Mouse (Mus musculus) limb, embryonic 14.5 days (tissue): Measurements from ENCODE around the gene Ptpre. TPM values are rescaled to one million over a fixed set of nuclear protein-coding genes. Genes with fewer than 3 reads are reported as not detected.
A peak's percentile ranks its signal among the peaks of the same experiment; 100 is the strongest.

Experiments
- ATAC-seq: fragments of 200-750 bp; cut with Nextera tagmentation; 2 replicates; pipeline ENCODE4 v1.8.0; 2017; ENCODE audit warnings: low read depth, moderate number of reproducible peaks, moderate TSS enrichment; ENCODE audit not compliant: low FRiP score
- DNase-seq: peaks from one replicate; pipeline ENCODE4 v3.0.0-alpha.2; 2015; ENCODE audit warnings: low spot score
- H3K27ac ChIP-seq: fragments of 300-500 bp; sonication (generic); replicated peaks from 2 replicates; pipeline ENCODE4 v1.5.1; 2014; ENCODE audit warnings: low read depth, mild to moderate bottlenecking, low read length, moderate library complexity, mixed read lengths
- H3K27me3 ChIP-seq: fragments of 300-500 bp; sonication (generic); 2 replicates; pipeline ENCODE4 v1.6.1; 2014; ENCODE audit warnings: low read length, mixed read lengths; ENCODE audit not compliant: control insufficient read depth, insufficient read depth
- H3K36me3 ChIP-seq: fragments of 300-500 bp; sonication (generic); 2 replicates; pipeline ENCODE4 v1.6.1; 2014; ENCODE audit warnings: mild to moderate bottlenecking, low read length, moderate library complexity, mixed read lengths; ENCODE audit not compliant: control insufficient read depth, insufficient read depth
- H3K4me1 ChIP-seq: fragments of 300-500 bp; sonication (generic); 2 replicates; pipeline ENCODE4 v1.6.1; 2014; ENCODE audit warnings: antibody characterized with exemption, low read length, mixed read lengths; ENCODE audit not compliant: control insufficient read depth, insufficient read depth
- H3K4me2 ChIP-seq: fragments of 300-500 bp; sonication (generic); replicated peaks from 2 replicates; pipeline ENCODE4 v1.6.1; 2014; ENCODE audit warnings: low read depth, mild to moderate bottlenecking, low read length, moderate library complexity; ENCODE audit not compliant: severe bottlenecking
- H3K4me3 ChIP-seq: fragments of 300-500 bp; sonication (generic); replicated peaks from 2 replicates; pipeline ENCODE4 v1.5.1; 2014; ENCODE audit warnings: low read length
- H3K9ac ChIP-seq: fragments of 300-500 bp; sonication (generic); 2 replicates; pipeline ENCODE4 v1.6.1; 2014; ENCODE audit warnings: mild to moderate bottlenecking, low read depth, low read length, moderate library complexity; ENCODE audit not compliant: severe bottlenecking
- H3K9me3 ChIP-seq: fragments of 300-500 bp; sonication (generic); 2 replicates; pipeline ENCODE4 v1.6.1; 2016; ENCODE audit warnings: low read length; ENCODE audit not compliant: control insufficient read depth
- POLR2A ChIP-seq: fragments of 200-500 bp; IDR thresholded peaks from 2 replicates; pipeline ENCODE4 v1.8.0; 2012; ENCODE audit warnings: inconsistent platforms, mild to moderate bottlenecking, moderate library complexity, borderline replicate concordance; ENCODE audit not compliant: insufficient read depth, insufficient read length; ENCODE audit errors: extremely low read depth
- WGBS: fragments of 180-500 bp; shearing (Covaris S2); extraction: QIAGEN DNeasy Blood & Tissue Kit; methylation state at CpG from one replicate; pipeline ENCODE4 v1.1.7; 2014; 5-methylcytosine and 5-hydroxymethylcytosine counted together
- polyA plus RNA-seq, 2 experiments: library from polyadenylated mRNA; depleted of rRNA in 1 of 2; stranded (reverse) in 1 of 2; unstranded in 1 of 2; fragments of >200 nt; fragmentation: Nextera tagmentation in 1 of 2; extraction: Ambion mirVana in 1 of 2; gene quantifications; 2 replicates each; pipeline versions ENCODE4 v1.2.1 to v1.2.3; 2012 to 2014

Gene Ptpre
- polyA plus RNA-seq, 2 experiments, result 3.0 to 3.6 TPM

- 80% methylated on average over 7 of the region's 7 CpGs for WGBS
- Histone ChIP-seq H3K27ac (no peak overlapping the region), H3K9ac (no peak overlapping the region), H3K4me2 (no peak overlapping the region), H3K4me1 (no peaks in the 10 kb centered on the region), H3K36me3 (no peaks in the 10 kb centered on the region), H3K4me3 (no peak overlapping the region), H3K27me3 (no peaks in the 10 kb centered on the region), H3K9me3 (0 out of 2 replicates have a peak, but pooled peaks cover 3% of the 10 kb centered on the region)
- ATAC-seq, result no peak
- TF ChIP-seq POLR2A, result no peak
- DNase-seq, result no peak
These were observed 91.1 kb downstream of the Ptpre start for GRCm38 (mm10) chr7:135628363-135628762.

GRCm38 (mm10) chr7:135629019-135629418, 91.7 kb downstream of the Ptpre start:
- WGBS, result 47% methylated on average over 9 of the region's 9 CpGs
- ATAC-seq (no peak), DNase-seq (no peak)

DNA sequence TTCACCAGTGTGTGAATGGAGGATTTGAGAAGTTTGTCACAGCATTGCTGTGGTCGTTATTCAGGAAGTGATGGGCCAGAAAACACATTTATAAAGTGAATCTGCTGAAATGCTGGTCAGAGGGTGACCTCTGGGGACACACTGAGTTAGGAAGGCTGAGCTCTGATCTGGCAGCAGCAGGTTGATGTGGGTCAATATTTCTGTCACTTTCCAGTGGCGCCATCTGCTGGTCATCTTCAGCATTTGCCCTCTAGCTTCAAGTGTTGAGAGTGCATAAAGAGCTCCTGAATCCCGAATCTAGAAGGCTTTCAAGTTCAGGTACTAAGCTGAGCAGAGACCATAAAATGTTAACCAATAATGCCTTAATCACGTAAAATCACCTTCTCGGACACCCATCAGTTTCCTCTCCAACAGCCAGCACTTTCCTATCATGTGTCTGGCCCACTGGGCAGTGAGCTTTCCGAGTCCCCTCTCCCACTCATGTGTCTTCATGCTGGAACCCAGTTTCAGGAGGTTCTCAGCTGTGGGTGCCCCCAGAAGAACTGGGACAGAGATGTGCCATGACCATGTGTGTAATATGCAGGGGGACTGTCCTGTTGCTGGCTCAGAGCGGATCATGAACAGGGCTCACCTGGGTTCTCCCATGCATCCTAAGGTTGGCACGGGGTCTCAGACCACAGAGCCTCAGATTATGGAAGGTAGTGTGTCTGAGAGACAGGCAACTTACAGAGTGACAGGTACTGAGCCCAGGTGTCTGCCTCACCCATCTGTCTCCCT, 94.7 kb downstream of the Ptpre start:
- Histone ChIP-seq H3K4me1 (no peaks in the 10 kb centered on the region), H3K9ac (no peak overlapping the region), H3K4me2 (no peak overlapping the region), H3K9me3 (no peaks in the 10 kb centered on the region), H3K36me3 (no peaks in the 10 kb centered on the region), H3K27ac (no peak overlapping the region), H3K4me3 (no peak overlapping the region), H3K27me3 (no peaks in the 10 kb centered on the region)
- DNase-seq, result peak; percentile 81
- no peak for ATAC-seq
- 51% methylated on average over 8 of the region's 8 CpGs for WGBS
- TF ChIP-seq POLR2A, result no peak

More at GRCm38 (mm10) chr7:135629019-135629418, 91.7 kb downstream of the Ptpre start:
- no peak for TF ChIP-seq POLR2A
- H3K9me3 ChIP-seq, result 0 out of 2 replicates have a peak, but pooled peaks cover 3% of the 10 kb centered on the region
- H3K9ac ChIP-seq, result no peak overlapping the region
- H3K36me3 ChIP-seq, result no peaks in the 10 kb centered on the region
- H3K27ac ChIP-seq, result no peak overlapping the region
- H3K4me2 ChIP-seq, result no peak overlapping the region
- no peaks in the 10 kb centered on the region for H3K27me3 ChIP-seq
- no peak overlapping the region for H3K4me3 ChIP-seq
- no peaks in the 10 kb centered on the region for H3K4me1 ChIP-seq

DNA sequence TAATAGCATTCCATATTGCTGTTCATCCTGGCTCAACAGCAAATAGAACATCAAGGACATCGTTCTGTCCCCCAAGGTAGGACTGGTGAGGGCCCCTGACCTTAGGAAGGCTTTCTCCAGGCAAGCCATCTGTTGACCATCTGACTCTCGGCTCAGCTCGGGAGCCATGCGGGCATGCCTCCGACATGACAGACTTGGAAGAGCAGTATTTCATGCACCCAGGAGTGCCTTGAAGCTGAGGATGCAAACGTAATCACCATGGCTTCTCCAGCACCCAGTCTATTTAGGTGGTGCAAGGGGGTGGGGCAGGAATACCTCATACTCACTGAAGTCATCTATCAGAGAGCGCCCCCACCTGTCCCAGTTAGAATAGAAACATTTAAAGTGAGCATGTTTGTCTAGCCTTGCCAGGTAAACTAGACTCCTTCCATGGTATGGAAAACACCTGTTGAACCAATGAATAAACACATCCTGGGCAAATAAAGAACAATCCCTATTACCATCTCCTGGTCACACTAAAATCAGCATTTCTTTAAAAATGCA, 95.5 kb downstream of the Ptpre start:
- no peak for ATAC-seq
- no peak overlapping the region for H3K27ac ChIP-seq
- no peak overlapping the region for H3K4me3 ChIP-seq
- 0 out of 2 replicates have a peak, but pooled peaks cover 3% of the 10 kb centered on the region for H3K4me1 ChIP-seq
- WGBS, result 52% methylated on average over 7 of the region's 7 CpGs
- DNase-seq, result no peak
- no peaks in the 10 kb centered on the region for H3K9me3 ChIP-seq
- no peak overlapping the region for H3K9ac ChIP-seq
- H3K4me2 ChIP-seq, result no peak overlapping the region
- H3K27me3 ChIP-seq, result no peaks in the 10 kb centered on the region
- no peaks in the 10 kb centered on the region for H3K36me3 ChIP-seq
- TF ChIP-seq POLR2A, result no peak

DNA sequence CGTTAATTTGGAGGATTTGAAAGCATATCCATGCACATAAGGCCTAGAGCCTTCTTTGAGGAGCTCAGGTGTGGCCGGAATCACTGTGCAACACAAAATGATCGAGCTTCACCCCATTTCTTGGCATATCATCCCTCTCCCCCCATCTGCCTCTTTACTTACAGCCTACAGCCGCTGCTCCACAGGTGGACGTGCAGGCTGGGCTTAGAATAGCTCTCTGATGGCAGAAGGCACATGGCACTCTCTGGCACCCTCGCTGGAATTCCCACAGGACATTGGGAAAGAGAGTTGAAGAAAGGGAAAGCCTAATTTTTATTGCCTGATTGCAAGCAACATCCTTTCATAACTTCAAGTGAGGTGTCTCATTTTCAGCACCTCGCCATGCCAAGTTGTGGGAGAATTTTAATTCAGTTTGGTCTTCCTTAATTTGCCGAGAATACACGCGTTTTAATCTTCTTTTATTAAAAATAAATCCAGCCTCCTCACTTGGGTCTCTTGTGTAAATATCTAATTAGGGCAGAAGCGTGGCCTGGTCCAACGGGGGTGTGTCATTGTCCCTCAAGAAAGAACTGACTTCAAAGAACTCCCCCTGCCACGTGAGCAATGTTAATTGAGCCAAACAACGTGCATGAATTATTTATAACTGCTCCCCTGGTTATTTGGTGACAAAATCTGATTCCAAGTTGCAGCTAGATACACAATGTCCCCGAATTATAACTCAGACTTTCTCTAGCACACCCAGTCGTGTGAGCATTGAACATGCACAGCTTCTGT, 97.8 kb downstream of the Ptpre start:
- Histone ChIP-seq H3K4me3 (no peak overlapping the region), H3K4me2 (no peak overlapping the region), H3K4me1 (0 out of 2 replicates have a peak, but pooled peaks cover 3% of the 10 kb centered on the region), H3K9ac (no peak overlapping the region), H3K27ac (no peak overlapping the region), H3K27me3 (no peaks in the 10 kb centered on the region), H3K9me3 (no peaks in the 10 kb centered on the region), H3K36me3 (no peaks in the 10 kb centered on the region)
- ATAC-seq (no peak), DNase-seq (no peak)
- 68% methylated on average over 16 of the region's 16 CpGs for WGBS
- TF ChIP-seq POLR2A, result no peak
